Mouse (Mus musculus): ENCODE measurements around the gene Atp4a.

Atp4a gene

DNA sequence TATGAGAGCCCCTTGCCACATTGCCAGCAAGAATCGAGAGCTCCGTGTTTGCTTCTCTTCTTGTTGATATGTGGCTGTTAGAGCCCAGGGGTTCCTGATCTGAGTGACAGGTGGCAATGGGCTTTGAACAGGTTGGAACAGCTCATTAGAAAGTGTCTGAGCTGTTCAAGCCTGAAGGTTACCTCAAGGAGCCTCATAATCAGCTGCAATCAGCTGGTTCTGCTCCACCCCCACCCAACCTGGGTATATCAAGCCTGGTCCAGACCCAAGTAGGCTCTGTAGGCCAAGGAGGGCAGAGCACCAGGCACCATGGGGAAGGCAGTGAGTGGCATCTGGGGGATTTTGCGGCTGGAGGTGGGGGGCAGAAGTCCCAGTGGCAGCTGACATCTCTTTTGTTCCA, at the start of gene Atp4a:
Gene Atp4a, plus strand, starts transcription at position 268 of the 400 bp plus-strand sequence.
- no peak for DNase-seq (ENCODE audit: low spot score)

DNA sequence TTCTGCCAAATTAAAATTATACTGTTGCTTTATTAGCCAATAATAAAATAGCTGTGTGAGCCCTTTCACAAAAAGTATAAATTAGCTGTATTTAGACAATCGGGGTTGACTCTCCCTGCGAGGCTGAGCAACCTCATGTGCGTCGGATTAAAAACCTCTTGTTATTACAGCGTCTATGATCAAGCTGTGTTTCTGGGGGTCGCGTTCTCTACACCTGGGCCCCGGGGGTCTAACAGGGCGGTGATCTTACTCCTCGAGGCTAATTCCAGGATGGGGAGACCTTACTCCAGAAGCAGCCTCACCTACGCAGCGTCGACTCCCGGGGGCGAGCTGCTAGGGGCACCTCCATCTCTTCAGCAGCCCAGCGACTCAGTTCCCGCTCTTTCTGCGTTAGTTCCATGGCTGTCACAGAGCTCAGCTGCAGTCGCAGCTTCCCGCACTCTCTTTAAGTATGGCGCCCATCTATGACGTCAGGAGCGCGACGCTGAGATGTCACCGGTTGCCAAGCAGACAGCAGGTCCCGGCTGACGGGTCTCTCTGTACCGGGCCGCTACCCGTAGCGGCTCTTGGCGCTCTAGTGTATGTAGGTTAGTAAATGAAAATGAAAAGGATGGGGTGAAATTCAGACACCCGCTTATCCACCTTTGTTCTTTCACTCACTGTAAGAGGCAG, 47.3 kb upstream of the Atp4a start, which contains the start of gene Haus5:
Gene Haus5, minus strand, starts transcription at position 466 of the 672 bp plus-strand sequence.
- peak; percentile 87 for DNase-seq (ENCODE audit: low spot score)

DNA sequence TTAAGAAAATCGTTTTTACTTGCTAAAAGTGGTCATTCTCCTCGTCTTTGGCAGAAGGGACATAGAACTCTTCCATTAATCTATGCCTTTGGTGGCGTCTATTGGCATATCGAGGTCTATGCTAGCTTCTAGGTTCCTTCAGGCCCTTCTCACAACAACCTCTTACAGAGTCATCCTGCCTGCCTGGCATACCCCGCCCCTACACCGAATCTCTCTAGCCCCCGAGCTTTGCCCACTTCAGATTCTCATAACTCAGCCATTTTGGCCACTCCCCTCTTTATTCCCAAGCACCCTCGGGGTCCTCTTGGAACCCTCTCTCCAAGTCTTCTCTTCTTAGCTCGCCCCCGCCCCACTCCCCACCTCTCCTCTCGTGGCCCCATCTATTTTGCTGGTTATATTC, 46.7 kb upstream of the Atp4a start:
- no peak for DNase-seq (ENCODE audit: low spot score)

DNA sequence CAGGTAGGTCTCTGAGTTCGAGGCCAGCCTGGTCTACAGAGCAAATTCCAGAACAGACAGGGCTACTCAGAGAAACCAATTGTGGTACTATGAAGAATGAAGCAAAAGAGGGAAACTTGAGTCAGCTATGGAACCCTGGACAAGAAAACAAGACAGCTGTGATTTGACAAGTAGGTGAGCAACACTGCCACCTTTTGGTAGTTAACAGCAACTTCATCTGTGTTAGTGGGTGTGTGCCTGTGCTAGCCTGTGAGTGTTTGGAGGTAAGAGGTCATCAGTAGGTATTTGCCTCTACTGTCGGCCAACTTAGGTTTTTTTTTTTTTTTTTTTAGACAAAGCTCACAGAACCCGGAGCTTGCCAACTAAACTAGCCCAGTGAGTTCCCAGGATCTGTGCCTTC, 42.8 kb upstream of the Atp4a start:
- DNase-seq (ENCODE audit: low spot score) = no peak

DNA sequence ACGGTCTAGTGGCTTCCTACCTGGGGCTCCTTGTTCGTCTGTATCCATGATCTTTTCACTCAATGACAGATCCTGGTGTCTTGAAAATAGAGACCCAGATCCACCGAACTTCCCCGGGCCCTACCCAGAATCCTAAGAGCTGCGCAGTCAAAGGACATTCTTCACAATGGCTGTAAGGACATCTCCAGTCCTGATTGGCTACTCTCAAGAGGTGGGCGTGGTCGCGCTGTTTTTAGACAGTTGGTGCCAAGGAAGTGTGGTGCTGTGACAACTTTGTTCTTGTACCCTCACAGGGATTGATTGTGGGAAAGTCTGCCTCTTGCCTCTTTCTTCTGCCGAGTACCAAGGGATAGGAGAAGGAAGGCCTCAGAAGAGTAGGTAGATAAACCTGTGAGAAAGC, 40.5 kb upstream of the Atp4a start, which contains the start of gene Pmis2:
Gene Pmis2, minus strand, starts transcription at position 126 of the 400 bp plus-strand sequence.
- no peak for DNase-seq (ENCODE audit: low spot score)

DNA sequence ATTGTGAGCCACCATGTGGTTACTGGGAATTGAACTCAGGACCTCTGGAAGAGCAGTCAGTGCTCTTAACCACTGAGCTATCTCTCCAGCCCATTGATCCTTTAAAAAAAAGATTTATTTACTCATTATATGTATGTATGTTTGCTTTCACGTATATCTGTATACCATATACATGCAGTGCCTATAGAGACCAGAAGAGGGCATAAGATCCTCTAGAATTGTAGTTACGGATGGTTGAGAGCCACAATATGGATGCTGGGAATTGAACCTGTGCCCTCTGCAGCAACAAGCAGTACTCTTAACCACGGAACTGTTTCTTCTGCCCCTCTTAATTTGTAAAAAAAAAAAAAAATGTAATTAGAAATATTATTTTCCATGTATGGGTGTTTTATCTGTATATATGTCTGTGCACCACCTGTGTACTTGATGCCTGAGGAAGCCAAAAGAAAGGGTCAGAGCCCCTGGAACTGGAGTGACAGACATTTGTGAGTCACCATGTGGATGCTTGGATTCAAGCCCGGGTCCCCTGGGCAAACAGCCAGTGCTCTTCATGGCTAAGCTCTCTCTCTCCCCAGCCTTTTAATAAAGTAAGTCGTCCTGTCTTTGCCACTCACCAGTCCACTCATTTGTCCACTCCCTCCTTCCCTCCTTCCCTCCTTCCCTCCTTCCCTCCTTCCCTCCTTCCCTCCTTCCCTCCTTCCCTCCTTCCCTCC, 33.6 kb upstream of the Atp4a start:
- no peak for DNase-seq (ENCODE audit: low spot score)

DNA sequence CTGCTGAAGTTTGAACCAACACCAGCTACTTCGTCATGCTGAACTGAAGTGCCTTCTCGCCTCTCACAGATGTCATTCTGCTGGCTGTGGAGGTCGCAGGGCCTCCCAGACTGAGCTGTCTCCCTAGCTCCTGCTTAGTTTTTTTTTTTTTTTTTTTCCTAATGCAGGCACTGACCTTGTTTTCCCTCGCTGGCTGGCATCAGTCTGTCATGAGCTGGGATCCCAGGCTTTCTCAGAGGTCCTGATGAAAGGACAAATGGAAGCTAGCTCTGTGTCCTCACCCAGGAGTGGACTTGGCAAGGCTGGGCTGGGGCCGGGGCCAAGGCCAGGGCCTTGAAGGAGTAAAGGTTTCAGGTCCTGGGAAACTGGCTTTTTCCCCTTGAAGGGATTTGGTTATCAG, 30.1 kb upstream of the Atp4a start:
- DNase-seq (ENCODE audit: low spot score) = no peak

DNA sequence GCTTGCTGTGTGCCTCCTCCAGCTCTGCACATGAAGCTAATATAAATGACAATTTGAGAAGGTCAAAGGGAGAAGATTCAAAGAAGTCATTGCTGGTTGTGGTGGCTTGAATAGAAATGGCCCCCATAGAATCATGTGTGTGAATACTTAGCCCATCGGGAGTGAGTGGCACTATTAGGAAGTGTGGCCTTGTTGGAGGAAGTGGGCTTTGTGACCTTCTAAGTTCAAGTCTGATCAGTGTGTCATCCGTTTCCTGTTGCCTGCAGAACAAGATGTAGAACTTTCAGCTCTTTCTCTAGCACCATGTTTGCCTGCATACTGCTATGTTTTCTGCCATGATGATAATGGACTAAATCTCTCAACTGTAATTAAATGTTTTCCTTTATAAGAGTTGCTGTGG, 28.6 kb upstream of the Atp4a start:
- DNase-seq (ENCODE audit: low spot score) = no peak

DNA sequence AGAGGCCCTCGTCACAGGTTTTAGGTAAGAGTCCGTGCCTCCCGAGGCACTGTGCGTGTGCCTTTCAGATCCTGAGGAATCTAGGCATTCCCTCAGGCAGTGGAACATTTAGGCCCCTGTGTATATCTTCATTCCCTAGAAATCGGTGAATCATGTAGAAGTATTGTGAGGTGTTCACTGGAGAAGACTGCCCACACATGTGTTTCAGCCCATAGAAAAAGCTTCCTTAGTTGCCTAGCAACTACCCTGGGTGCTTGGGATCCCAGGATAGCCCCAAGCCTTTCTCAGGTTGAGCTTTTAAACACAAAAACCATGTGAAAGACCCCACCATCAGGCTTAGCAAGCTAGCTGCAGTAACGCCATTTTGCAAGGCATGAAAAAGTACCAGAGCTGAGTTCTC, 23.7 kb upstream of the Atp4a start:
- DNase-seq (ENCODE audit: low spot score) = no peak

DNA sequence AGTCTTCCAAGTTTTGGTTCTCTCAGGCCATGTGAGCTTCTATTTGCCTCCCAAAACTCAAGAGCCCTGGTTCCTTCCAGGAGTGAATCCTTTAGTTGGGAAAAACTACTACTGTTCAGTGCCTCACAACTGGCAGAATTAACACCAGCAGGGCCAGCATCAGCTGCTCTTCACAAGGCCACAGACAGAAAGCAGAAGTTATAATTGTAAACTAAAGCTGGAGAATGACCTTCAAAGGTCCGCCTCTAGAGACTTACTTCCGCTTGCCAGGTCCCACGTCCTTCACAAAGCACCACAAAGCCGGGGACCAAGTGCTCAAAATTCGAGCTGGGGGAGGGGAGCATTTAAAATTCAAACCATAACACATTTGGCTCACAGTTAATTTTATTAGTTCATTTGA, 13.9 kb upstream of the Atp4a start:
- DNase-seq (ENCODE audit: low spot score) = no peak

DNA sequence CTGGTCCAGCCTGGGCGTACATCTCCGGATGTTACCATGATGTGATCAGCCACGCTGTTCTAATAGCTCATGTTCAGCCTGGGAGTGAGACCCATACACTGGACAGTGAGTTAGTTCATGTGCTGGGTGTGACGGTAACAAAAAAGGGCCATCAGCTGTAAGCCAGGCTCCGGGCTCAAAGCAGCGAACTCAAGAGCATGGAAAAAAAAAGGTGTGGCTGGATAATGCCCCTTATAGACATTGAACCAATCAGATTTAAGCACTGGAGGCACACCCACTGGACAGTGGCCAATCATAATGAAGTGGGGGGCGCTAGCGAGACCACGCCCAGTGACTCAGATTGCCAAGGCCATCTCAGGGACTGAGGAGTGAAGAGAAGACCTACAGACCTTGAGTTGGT, 13.4 kb upstream of the Atp4a start, which contains the start of gene 2200002J24Rik:
Gene 2200002J24Rik, plus strand, starts transcription at position 338 of the 400 bp plus-strand sequence.
- no peak for DNase-seq (ENCODE audit: low spot score)

DNA sequence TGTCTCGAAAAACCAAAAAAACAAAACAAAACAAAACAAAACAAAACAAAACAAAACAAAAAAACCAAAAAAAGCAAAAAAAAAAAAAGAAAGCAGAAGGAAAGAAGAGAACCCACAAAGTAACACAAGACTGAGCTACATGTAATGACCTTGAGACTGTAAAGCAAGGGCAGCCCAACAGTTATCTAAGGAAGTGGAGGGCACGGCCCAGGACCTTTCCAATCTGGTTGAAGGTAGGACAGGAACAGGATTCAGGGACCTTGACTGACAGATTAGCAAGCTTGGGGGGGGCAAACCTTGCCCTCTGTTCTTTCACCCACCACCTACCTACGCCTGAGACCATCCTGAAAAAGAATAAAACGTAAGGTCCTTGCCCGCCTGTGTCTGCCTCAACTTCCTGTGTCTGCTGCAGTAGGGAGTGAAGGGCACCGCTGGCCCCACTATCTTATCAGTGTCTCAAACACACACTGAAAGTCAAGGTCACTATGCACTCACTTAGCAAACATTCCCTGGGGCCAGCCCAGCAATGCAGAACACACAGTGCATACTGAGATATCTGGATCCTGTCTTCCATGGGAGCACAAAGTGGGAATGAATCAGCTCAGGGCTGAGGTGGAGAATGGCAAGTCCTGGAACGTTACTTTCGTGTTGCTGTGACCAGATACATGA, 5.7 kb upstream of the Atp4a start:
- DNase-seq (ENCODE audit: low spot score) = no peak

DNA sequence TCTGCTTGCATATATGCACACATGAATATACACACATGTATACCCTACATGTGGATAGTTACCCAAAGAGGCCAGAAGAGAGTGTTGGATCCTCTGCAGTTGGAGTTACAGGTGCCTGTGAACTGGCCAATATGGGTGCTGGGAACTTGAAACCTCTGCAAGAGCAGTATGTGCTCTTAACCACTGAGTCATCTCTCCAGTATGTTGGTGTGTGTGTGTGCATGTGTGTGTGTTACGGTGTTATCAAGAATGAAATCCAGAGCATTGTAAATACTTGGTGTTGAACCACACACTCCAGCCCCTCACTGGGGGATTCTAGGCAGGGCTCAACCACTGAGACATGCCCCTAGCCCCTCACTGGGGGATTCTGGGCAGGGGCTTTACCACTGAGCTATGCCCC, 4.6 kb upstream of the Atp4a start:
- DNase-seq (ENCODE audit: low spot score) = no peak

DNA sequence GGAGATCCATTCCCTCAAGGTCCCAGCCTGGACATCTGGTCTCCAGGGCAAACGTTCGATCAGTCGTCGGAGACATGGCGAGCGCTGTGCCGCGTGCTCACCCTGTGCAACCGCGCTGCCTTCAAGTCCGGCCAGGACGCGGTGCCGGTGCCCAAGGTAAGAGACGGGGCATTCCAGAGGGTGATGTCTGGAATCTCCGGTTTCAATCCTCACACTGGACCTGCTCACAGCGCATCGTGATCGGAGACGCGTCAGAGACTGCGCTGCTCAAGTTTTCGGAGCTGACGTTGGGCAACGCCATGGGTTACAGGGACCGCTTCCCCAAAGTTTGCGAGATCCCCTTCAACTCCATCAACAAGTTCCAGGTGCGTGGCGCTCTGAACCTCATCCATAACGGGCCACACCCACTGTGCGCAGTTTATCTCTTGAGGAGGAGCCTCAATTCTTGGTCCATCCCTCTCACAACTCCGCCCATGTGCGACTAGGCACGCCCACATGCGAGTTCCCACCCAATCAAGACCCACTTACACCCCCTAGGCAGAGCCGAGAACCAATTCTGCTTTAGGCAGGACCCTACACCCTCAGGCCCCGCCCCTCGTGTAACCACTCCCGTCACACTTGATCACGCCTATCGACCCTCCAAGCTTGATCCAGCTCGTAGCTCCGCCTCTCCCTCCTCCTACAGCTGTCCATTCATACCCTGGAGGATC, 5.2 kb downstream of the Atp4a start:
- DNase-seq (ENCODE audit: low spot score) = peak; percentile 23

DNA sequence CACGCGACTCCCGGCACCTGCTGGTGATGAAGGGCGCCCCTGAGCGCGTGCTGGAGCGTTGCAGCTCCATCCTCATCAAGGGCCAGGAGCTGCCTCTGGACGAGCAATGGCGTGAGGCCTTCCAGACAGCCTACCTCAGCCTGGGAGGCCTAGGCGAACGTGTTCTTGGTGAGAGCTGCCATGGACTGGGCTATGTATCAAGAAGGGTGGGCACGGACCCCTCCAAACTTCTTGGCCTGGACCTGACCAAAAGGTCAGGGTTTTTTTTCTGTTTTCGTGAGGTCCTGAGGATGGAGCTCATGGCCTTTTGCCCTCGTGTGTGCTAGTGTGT, 5.7 kb downstream of the Atp4a start:
- DNase-seq (ENCODE audit: low spot score) = no peak

DNA sequence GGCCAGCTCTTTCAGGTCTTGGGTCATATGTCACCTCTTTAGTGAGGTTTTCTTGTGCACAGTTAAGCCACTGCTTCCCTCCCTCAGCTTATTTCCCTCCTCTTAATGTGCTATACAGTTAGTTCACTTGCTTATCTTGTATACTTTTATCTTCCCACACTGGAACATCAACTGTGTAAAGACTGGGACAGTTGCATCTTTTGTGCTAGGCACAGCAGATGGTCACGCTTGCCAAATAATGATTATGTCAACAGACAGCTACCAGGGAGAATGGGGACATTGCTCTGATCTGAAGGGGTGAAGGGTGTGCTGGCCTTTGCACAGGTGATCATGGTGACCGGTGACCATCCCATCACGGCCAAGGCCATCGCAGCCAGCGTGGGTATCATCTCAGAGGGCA, 7.7 kb downstream of the Atp4a start:
- DNase-seq (ENCODE audit: low spot score) = no peak

DNA sequence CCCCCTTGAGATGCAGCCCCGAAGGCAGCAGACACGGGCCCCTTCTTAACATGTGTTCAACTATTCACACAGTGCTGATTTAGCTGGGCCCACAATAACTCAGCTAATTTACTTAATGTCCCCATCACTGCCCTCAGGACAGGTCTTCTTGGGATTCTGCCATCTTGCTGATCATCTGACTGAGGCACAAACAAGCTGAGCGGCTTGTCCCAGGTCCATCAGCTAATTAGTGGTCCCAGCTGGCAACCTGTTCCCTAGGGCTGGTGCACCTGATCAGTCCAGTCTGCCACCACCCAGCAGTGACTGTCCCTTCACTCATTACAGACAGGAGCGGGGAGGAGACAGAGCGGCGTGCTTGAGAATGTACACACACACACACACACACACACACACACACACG, 9.3 kb downstream of the Atp4a start:
- DNase-seq (ENCODE audit: low spot score) = no peak

DNA sequence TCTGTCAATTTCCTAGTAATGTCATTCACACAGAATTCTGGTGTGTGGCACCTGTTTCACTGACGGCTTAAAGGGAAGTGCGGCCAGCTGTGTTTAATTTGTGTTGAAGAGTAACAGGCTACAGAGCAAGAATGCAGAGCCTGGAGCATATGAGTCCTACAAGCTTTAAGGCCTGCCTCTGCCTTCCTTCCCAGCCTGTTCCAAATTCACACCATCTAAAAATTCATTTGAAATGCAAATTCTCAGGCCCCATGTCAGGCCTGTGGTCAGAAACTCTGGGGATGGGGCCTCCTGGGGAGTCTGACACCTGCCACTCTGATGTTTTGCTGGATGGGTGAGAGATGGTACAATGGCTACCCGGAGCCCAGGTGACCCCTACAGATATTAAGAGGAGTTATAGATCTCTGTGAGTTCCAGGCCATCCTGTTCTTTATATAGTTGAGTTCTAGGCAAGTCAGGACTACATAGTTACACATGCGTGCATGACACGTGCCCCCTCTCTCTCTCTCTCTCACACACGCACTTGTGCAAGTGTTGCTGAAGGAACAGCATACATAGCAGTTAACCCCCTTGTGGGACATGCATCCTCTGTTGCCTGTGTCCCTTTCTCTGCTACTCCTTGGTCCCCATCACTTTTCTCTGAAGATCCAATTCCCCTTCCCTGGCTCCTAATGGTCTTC, 11.4 kb downstream of the Atp4a start:
- no peak for DNase-seq (ENCODE audit: low spot score)

DNA sequence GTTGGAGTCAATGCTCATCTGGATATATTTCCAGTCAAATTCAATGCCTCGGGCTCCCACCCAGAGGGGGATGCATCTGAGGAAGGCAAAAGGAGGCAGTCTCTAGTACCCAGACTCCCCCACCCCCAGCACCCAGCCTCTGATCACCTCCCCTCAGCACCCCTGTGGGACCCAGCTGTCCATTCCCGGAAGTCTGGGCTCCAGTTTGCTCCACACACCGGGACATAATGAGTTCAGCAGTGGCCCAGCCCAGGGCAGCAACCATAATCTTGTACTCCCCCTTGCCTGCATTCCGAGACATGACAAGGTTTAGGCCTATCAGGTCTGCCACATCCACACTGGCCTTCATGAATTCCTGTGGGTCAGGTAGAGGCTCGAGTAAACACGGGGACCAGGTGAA, 16.2 kb downstream of the Atp4a start:
- no peak for DNase-seq (ENCODE audit: low spot score)

DNA sequence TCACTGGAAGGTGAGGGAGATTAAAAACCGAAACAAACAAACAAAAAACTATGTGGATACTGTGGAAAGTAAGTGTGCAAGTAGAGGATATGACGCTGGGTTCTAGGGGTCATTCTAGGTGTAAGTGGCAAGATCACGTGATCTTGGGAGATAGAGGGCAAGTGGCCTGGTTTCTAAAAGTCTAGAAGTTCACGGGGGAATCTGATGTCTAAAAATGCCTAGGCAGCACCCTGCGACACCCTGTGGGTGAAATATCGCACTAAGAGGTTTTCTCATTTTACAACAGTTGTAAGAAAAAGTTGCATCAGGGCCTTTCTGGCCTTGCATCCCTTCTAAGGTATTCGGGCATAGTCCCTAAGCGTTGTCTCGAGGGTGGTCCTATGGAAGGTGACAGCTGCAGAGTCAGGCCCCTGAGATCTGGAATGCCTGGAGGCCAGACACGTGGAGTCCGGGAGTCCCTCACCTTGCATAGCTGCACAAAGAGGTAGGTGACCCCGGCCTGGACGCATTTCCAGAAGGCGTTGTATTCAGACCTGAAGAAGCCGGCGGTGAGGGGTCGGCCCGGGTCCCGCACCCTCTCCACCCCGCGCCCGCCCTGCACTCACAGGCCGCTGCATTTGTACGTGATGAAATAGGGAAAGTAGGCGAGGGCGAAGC, 16.9 kb downstream of the Atp4a start:
- no peak for DNase-seq (ENCODE audit: low spot score)

DNA sequence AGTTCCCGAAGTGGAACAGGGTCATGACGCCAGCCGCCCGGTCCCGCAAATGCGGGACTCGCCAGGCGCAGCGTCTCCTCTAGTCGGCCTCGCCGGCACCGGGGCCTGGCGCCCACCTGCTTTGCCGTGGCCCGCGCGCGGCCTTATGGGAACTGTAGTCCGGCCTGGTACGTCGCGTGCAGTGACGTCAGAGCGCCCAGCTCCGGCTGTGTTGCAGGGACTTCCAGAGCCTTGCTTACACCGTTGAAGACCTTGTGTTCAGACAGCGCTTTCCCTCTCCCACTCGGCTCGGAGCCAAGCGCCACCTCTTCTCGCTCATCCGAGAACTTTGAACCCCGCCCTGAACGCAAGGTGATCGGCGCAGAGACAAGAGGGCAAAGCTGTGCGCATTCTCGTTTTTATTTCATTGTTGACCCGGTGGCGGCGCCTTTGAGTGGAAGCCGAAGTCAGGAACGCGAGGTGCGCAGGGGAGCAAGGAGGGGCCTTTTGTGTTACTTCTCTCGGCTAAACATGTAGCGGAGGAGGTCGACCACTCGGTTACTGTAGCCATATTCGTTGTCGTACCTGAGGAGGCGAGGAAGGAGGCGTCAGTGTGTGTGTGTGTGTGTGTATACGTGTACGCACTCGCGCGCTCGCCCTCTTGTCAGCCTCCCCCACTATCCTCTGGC, 17.5 kb downstream of the Atp4a start, which contains the start of gene Tmem147:
Gene Tmem147, minus strand, starts transcription at position 145 of the 668 bp plus-strand sequence.
- DNase-seq (ENCODE audit: low spot score) = peak; percentile 94

Measured in urinary bladder, postnatal 25 days (tissue).